Mouse (Mus musculus) testis, postnatal 14 days (tissue): ENCODE data around the gene Sept11.
A peak's percentile ranks its signal among the peaks of the same experiment; 100 is the strongest.

Experiments used
- DNase-seq: peaks from one replicate; pipeline ENCODE4 v3.0.0; 2021; ENCODE audit warnings: low spot score

The Sept11 gene

DNA sequence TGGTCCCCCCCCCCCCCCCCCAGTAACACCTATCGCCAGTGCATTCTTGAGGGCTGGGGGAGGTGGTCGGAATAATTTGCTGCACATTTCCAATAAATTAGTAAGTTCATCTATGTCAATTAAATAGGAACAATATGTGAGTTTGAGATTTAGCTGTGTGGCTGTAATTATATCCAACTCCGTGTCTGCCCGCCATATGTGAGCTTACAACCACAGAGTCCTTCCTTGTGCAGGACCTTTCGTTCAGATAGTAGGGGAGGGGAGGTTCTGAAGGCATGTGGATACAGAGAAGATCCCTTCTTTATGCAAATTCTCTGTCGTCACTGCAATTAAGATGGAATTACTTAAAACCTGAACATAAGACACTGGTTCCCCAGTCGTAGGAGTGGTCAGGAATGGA is 2.1 kb downstream of the Sept11 start:
- DNase-seq: no peak

DNA sequence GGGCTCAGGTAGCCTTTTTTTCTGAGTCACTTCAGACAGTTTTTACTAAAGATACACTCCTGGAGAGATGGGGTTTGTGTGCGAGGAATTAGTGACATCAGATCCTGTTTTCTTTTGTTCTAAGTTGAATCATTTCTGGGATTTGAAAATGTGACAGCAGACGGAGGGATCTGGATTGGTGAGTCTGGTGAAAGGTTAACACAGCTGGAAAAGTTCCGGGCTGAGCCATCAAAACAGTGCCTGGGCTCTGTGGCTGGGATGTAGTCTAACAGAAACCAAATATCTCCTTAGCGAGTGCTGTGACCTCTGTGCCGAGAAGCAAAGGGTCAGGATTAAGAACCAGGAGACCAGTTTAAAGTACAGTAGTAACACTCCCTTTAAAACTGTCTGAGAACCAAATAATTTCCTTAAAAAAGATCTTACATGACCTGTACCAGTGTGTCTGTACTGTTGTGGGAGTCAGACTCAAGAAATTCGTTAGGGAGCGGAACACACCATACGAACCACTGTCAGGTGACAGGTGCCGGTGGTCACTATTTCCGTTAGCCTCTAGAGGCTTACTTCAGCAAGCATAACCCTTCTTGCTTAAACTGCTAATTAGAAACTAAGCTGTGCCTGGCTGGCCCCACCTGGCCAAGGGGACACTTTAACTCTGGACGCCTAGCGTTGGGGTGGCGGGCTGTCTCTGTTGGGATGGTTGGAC is 4.1 kb downstream of the Sept11 start:
- DNase-seq: no peak

DNA sequence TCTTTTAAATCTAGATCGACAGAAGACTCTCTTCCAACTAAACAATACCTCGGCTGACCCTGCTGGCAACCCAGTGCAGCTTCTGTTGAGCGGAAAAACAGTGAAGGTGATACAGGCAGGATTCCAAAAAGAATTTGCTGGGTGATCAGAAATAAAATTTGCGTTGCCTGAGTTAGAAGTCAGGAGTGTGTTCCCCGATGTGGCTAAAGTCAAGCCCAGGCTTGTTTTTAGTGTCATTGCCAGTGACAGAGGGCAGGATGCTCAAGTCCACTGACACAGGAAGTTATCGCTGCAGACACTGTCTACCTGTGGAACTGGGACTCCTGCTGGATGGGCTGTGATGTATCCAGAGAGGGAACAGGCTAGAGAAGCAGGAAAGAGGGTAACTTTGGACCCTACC is 5.0 kb downstream of the Sept11 start:
- DNase-seq: no peak

DNA sequence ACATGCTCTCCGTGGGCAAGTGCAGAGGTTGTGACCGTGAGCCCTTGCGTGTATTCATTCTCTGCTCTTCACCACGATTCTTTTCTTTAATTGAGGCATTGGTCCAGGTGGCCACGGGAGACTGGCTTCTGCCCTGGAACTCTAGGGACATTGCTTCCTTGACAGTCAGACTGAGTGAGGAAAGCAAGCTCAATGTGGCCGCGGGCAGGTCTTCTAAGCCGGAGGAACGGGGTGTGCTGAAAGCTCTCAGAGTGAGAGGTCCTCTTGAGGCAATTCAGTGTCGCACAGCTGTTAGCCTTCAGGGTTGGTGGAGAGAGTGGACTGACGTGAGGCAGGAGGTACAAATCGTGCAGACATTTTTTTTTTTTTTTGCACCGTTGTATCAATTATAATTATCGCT is 5.6 kb downstream of the Sept11 start:
- DNase-seq: no peak

DNA sequence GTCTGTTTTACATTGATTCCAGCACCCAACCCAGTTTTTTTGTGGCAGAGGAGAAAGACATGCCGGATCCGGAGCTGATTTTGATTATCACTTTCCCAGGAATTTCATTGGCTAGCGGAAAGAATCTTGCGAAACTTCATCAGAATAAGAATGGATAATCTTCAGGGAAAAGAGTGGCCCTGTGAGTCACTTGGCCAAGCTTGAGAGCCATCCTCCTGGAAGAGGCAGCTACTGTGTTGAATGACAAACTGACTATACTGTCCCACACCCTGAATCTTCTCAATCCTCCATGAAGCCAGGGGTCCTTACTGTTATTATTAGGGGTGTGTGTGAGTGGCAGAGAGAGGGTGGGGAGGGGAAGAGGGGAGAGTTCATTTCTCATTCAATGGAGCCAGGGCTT is 7.7 kb downstream of the Sept11 start:
- no peak for DNase-seq

DNA sequence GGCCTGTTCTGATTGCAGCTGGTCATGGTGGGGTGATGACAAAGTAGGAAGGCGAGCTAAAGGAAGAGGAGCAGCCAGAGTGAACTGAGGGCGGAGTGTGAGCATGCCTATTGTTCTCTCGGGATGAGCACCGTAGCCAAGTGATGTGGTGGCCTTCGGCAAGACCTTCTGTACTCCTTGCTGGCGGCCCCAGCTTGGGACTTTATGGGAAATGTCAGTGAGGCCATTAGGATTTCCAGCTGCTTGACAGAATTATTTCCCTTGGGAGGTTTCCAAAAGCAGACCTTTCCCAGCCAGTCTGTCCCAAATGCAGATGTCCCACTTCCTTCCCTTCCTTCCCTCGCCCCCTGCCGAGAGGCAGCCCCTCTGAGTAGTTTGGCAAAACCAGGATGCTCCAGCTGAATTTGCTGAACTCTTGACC is 8.1 kb downstream of the Sept11 start:
- no peak for DNase-seq

DNA sequence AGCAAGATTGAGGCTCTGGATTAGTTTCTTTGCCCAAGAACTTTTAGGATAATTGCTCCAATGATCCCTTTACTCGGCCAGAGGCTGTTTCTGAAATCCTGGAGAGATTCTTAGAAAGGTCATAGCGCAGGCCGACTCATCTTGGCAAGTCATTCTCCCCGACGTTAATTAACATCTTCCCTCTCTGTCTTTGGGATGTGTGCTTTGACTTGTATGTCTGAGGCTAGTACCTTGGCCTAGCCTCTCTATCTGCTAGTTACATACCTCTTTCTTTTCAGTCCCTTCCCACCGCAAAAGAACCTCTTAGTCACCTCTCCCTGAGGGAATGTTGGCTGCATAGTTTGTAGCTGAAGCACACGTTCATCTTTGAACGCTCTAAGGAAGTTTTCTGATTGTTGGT is 10.4 kb downstream of the Sept11 start:
- DNase-seq: no peak

DNA sequence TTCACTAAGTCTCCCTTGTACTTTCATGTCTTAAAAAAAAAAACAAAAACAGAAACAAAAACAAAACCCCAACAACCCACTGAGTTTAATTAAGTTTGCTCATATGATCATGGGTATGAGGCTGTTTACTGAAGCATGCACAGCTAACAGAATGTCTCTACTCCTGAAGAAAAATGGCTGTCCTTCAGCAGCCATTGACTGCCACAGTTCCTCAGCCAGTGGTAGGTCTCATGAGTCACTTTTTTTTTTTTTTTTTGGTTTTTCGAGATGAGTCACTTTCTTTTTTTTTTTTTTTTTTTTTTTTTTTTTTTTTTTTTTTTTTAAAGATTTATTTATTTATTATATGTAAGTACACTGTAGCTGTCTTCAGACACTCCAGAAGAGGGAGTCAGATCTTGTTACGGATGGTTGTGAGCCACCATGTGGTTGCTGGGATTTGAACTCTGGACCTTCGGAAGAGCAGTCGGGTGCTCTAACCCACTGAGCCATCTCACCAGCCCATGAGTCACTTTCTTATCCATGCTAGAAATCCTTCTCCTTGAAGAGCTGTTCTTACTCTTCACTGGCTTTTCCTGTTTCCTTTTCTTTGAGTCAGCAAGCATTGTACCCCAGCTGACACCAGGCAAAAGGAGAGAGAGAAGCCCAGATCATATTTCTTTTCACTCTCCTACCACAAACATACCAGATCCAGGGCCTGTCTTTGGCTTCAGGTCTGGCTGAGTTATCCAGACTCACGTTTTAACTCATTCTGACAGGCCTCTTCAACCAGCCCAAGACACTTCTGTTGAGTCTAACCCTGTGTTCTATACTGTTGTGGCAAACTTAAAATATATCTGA is 12.0 kb downstream of the Sept11 start:
- DNase-seq: no peak

DNA sequence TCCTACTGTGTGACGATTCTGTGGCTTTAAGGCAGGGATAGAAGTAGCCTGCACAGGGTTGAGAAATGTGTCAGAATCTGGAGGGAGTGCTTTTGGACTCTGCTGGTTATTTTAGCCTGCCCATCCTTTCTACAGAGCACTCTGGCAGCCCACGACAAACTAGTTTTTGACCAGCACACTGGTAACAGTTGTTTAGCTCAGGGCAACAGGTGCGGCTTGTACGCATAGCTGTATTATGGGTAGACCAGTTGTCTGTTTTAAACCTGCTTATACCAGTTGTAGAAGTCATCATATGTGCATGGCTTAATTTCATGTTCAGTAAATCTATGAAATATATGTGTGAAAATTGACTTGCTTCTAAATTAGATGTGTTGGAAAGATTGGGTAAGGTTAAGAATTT is 12.8 kb downstream of the Sept11 start:
- no peak for DNase-seq

DNA sequence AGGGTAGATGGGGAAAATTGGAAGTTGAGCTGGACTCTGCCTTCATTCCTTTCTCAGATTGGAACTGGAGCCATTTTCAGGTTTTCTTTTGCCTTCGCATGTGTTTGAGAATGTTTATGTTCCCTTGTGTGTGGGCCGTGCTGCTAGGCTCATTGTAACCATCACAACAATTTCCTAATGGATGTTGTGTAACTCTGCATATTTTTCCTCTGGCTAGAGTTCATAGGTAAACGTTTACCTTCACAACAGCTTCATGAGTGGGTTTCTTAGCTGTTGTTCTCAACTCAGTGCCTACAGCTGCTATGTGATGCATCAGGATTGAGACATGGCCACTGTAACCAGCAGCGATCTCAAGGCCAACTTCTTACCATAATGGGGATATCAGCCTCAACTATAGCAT is 15.5 kb downstream of the Sept11 start:
- no peak for DNase-seq

DNA sequence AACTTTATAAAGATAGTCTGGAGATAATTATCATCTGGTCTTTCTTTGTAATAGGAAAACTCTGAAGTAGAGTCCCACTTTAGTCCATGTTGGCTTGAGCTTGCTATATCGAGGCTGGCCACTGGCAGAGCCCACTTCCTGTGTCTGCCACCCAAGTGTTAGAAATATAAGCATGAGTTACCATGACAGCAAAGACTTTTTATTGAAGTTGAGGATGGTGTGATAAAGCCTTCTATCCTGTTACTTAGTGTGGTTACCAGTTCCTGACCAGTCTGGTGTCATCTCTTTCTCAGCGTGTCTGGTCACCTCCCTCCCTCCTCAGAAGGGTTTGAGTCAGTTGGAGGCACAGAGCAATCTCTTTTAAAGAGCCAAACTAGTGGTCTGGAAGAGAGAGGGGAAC is 16.3 kb downstream of the Sept11 start:
- DNase-seq: no peak

DNA sequence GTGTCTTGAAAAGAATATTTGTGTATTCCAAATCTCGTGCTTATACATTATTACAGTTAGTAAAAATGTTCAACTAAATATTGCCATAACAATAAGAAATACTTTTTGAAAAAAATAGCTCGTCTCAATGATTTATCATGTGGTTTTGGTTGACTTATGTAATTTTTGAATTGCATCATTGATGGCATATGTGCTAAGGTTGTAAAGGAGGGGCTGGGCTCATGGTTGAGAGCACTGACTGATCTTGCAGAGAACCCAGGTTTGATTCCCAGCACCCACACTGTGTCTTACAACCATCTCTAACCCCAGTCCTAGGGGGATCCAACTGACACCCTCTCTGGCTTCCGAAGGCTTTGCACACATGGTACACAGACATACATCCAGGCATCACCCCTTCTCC is 19.1 kb downstream of the Sept11 start:
- DNase-seq: no peak

DNA sequence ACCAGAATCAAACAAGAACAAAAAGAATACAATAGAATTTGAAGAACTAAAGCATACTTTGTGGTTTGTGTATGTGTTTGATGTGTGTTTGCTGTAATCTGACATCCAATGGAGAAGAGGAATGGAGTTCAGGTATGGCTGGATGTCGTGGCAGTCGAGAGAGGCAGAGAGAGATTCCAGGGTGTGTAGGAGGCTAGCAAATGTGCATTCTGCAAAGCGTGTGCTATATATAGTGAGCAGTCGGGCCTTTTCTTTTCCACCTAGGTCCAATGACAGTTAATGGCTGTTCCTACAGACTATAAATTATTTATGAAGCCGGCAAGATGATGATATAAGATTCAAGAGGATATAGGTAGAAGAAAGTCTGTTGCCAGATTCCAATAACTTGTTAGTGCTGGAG is 20.3 kb downstream of the Sept11 start:
- DNase-seq: no peak

DNA sequence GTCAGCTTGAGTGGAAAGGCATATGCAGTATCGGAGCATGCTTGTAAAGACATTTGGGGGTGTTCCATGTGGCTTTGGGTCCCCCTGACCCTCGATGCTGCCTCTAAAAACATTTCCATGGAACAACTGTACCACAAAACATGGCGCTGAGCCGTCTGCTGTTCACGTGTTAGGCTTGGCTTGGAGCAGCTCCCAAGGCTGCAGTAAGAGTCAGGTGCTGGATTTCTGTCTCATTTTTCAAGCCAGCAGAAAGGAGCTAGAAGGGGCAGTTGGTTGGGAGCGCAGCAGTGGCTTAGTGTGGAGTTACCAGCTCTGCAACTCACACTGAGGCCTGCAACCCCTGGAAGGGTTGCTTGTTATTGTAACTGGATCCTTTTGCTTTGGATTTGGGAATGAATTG is 21.3 kb downstream of the Sept11 start:
- no peak for DNase-seq

DNA sequence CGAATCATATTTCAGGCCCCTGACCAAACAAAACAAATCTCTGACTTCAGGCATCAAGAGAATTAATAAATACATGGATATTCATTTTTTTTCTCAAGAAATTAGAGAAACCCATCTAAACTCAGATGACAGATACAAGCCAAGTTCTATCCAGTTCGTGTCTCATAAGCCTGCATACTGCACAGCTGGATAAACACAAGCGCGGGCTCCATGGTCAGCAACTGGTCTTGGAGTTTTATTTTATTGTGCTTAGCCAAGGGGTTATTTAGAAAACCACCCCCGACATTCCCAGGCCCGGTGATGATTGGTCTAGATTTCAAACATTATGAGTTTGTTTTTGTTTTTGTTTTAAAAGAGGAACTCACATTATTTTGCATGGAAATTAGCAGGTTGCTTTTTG is 21.8 kb downstream of the Sept11 start:
- no peak for DNase-seq

DNA sequence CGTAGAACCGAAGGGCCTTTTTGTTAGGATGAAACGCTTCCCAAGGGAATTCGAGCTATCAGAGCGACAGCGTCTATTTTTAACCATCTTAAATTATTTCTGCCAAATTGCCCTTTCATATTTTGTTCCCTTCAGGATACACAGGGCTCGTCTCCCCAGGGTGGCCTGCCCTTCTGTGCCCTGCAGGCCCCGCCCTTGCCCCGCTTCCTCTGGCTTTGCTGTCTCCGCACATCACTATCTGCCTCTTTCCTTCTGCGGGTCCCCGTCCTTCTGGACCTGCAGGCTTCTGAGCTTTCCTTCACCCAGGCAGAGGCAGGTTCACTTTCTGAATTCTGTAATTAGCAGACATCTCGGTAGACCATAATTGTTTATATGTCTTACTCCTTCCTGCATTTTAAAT is 22.6 kb downstream of the Sept11 start:
- no peak for DNase-seq

DNA sequence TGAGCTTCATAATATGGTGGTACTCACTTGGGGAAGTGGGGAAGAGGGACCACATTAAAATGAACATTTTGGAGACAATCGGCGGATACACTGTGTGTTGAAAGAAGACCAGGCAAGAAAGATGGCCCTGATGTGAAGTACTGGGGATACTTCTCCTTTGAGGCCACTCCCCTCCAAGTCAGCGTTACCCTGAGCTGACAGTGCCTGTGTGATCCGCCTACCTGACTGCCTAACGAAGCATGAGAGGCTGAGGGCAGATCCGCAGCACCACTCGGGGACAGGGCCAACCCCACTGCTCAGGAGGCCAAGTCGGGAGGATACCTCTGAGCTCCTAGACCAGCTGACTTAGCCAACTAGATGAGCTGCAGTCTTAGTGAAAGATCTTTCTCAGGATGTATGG is 24.4 kb downstream of the Sept11 start:
- no peak for DNase-seq

DNA sequence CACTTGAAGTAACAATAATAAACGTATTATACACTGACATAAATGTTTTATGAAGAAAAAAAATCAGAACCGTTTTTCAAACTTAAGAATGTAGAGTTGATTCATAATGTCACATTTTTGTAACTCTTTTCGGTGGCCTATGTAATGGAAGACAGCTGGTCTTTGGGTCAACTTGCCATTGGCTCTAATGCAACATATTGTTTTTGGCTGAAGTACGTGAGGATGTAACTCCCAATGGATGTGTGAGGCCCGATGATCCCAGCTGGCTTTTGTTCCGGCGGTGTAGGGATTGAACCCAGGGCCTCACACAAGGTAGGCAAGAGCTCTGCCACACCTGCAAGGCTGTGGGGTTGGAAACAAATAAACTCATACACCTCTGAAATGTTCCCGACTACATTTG is 28.4 kb downstream of the Sept11 start:
- no peak for DNase-seq

DNA sequence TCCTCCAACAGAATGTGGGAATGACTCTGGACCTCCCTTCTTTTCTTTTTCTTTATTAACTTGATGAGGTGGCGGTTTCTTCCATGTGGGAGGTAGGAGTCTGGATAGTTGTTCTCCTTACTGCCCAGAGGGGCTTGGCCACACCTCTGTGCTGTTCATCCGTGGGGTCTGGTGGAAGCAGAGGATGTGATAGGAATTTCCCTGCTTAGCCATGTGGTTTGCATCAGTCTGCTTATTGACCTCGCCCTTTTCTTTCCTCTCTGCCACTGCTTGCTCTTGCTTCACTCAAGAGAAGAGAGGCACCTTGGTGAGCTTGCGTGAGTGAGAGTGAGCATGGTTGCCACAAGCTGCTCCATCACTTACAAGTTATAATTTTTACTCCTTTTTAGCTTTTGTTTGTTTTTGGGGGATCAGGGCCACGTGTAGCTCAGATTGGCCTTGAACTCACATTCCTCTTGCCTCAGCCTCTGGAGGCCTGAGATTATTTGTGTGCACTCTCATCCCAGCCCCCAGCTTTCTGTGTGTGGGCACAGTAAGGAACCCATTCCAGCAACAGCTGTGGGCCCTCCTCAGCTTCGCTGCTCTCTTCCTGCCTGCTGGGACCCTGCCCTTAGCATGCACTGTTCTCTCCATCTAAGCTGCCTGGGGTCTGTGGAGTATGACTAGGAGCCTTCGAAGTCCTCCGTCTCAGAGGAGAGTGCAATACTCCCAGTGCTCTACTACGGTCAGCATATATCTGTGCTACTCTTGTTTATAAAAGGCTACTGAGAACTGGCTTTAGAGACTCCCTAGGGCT is 31.0 kb downstream of the Sept11 start:
- peak; percentile 40 for DNase-seq

DNA sequence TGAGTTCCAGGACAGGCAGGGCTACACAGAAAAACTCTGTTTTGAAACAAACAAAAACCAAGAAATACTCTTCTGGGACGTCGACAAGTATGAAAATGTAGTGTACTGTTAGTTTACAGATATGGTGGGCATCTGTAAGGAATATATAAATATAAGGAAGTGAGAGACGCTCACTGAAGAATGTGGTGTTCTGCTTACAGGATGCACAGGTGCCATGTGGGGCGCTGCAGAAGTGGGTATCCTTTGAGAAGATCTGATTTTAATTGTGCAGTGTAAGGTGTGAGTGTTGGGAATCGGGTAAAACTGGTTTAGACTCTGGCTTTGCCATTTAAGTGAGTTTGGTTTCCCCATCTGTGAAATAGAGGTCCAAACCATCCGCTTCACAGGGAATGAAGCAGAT is 32.1 kb downstream of the Sept11 start:
- DNase-seq: no peak

DNA sequence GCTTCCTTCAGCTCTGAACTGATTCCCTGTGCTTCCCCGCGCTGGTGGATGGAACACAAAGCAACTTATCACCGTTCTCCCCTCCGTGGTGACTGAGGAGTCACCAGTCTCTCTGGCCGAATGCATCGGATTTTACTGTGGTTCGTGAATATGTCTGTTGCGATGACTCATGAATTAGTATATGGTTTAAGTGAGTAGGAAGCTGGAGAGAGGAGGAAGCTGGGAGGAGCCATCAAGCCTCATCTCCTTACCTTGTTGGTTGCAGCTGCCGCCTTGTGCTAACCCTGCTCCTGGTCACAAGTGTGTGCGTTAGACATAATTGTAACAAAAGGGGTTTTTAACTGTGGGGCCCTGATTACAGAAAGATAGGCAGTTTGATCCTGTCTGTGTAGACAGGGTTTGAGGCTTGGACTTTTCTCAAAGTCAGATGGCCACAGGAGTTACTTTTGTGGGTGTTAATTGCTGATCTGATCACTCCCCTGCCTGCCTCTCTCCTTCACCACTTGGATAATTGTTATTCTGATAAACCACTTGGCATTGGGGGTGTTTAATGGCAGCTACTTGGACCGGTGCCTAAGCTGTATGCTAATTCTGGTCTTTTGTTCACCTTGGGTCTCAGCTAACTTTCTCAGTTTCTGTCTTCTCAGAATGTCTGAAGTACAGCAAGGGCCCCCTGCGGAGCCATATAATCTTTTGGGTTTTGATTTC is 33.1 kb downstream of the Sept11 start:
- no peak for DNase-seq

DNA sequence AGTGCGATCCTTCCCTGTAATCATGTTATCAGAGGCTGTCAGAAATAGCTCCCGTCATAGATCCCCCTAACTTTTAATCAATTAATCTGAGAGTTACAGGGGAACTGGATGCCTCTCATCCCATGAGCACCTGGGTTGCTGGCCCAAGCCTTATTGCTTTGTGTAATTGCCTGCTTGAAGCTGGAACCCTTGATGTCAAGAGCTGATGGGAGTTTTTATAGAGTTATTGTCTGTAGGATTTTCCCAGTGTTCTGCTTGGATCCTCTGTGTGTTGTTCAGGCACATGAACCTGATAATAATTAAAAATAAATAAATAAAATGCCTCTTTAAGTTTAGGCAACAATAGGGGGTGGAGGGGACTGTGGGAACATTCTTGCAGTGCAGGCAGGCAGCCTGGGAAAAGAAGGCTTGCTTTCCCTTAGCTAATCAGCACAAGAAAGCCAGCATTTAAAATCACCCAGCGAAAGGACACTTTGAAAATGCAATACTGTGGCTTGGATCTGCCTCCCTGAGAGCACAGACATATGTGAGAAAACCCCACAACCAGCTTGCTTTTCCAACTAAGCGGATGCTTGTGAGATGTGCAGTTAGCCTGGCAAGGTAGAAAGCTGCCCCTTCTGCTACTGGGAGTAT is 33.8 kb downstream of the Sept11 start:
- no peak for DNase-seq
